Mouse (Mus musculus) MN1 (cell line): Measurements from ENCODE around the gene Hoxc5.

Source experiments
- DNase-seq: peaks from one replicate; pipeline ENCODE4 v3.0.0-alpha.2; 2016; ENCODE audit warnings: low spot score

Hoxc5 gene

GRCm38 (mm10) chr15:103011928-103012486, 44.8 kb downstream of the Hoxc5 start:
- DNase-seq, result no peak

GRCm38 (mm10) chr15:103013238-103013984, 46.2 kb downstream of the Hoxc5 start:
- DNase-seq, result peak; percentile 31

GRCm38 (mm10) chr15:103014166-103015008, 47.1 kb downstream of the Hoxc5 start:
- DNase-seq, result no peak

- DNase-seq, result no peak
Measured at GRCm38 (mm10) chr15:103015009-103015399, 47.8 kb downstream of the Hoxc5 start.

GRCm38 (mm10) chr15:103015406-103016166, 48.3 kb downstream of the Hoxc5 start:
- no peak for DNase-seq

- DNase-seq, result no peak
Measured at GRCm38 (mm10) chr15:103018636-103019035, 51.4 kb downstream of the Hoxc5 start, which contains the start of gene Hoxc4. TSS of gene Hoxc4 (plus strand) at chr15:103018934.

GRCm38 (mm10) chr15:103020899-103021418, 53.7 kb downstream of the Hoxc5 start:
- no peak for DNase-seq

- no peak for DNase-seq
Measured at GRCm38 (mm10) chr15:103021544-103021943, 54.3 kb downstream of the Hoxc5 start.

- no peak for DNase-seq
Measured at GRCm38 (mm10) chr15:103024131-103024530, 56.9 kb downstream of the Hoxc5 start.

- DNase-seq, result no peak
Measured at GRCm38 (mm10) chr15:103027266-103028235, 60.3 kb downstream of the Hoxc5 start.

- no peak for DNase-seq
Measured at GRCm38 (mm10) chr15:103028916-103029512, 61.8 kb downstream of the Hoxc5 start.

GRCm38 (mm10) chr15:103030142-103030541, 62.9 kb downstream of the Hoxc5 start:
- DNase-seq, result no peak

GRCm38 (mm10) chr15:103032167-103032566, 64.9 kb downstream of the Hoxc5 start:
- peak; percentile 48 for DNase-seq

GRCm38 (mm10) chr15:103032646-103033575, 65.7 kb downstream of the Hoxc5 start:
- peak; percentile 88 for DNase-seq

GRCm38 (mm10) chr15:103034043-103034806, 67.0 kb downstream of the Hoxc5 start:
- DNase-seq, result no peak

GRCm38 (mm10) chr15:103034807-103035547, 67.7 kb downstream of the Hoxc5 start:
- no peak for DNase-seq

- DNase-seq, result no peak
Measured at GRCm38 (mm10) chr15:103035548-103035881, 68.3 kb downstream of the Hoxc5 start.

- DNase-seq, result no peak
Measured at GRCm38 (mm10) chr15:103037579-103037978, 70.3 kb downstream of the Hoxc5 start.
